Mouse (Mus musculus) MEL (cell line): ENCODE measurements at regions not wholly inside any gene's neighbourhood (a gene's known extent, or its start where the extent isn't known, plus 50 kb on each side); places are given as distances from the start of the nearest gene placed in this dataset.

Experiments
- DNase-seq: peaks from one replicate; pipeline ENCODE4 v3.0.0; 2011; ENCODE audit warnings: low read depth, low spot score
- H3K27ac ChIP-seq: 2 replicates; pipeline ENCODE4 v1.5.1; 2012; ENCODE audit warnings: low read depth, mild to moderate bottlenecking, control low read depth, low read length, moderate library complexity; ENCODE audit not compliant: control insufficient read depth
- H3K27me3 ChIP-seq, 2 experiments: fragments of 150-350 bp in 1 of 2; sonication (generic) in 1 of 2; 2 replicates each; pipeline ENCODE4 v1.6.1; 2012; ENCODE audit warnings: low read length in 2 of 2, mild to moderate bottlenecking in 2 of 2, improper control_type of control experiment in 1 of 2, moderate library complexity in 1 of 2; ENCODE audit not compliant: insufficient read depth in 2 of 2, control insufficient read depth in 1 of 2
- H3K36me3 ChIP-seq, 2 experiments: 2 replicates each; pipeline ENCODE4 v1.6.1; 2012 to 2014; ENCODE audit warnings: low read length in 2 of 2, improper control_type of control experiment in 1 of 2, inconsistent platforms in 1 of 2, mild to moderate bottlenecking in 1 of 2; ENCODE audit not compliant: insufficient read depth in 2 of 2, control insufficient read depth in 1 of 2
- H3K4me1 ChIP-seq, 2 experiments: fragments of 150-350 bp in 1 of 2; sonication (generic) in 1 of 2; 2 replicates each; pipeline ENCODE4 v1.6.1; 2012; ENCODE audit warnings: low read length in 2 of 2, improper control_type of control experiment in 1 of 2, mild to moderate bottlenecking in 1 of 2; ENCODE audit not compliant: insufficient read depth in 2 of 2, control insufficient read depth in 1 of 2
- H3K4me3 ChIP-seq, 2 experiments: fragments of 150-350 bp in 1 of 2; sonication (generic) in 1 of 2; 2 replicates each; pipeline ENCODE4 v1.5.1; 2012; ENCODE audit warnings: low read depth in 2 of 2, low read length in 2 of 2, mild to moderate bottlenecking in 2 of 2, moderate library complexity in 2 of 2, control low read depth in 1 of 2, improper control_type of control experiment in 1 of 2; ENCODE audit not compliant: control insufficient read depth in 1 of 2, insufficient read depth in 1 of 2
- H3K79me2 ChIP-seq: 2 replicates; pipeline ENCODE4 v1.6.1; 2012; ENCODE audit warnings: mild to moderate bottlenecking, low read length, moderate library complexity; ENCODE audit not compliant: control insufficient read depth, poor library complexity, insufficient read depth
- H3K9ac ChIP-seq: 2 replicates; pipeline ENCODE4 v1.6.1; 2012; ENCODE audit warnings: low read depth, mild to moderate bottlenecking, control low read depth, low read length, moderate library complexity; ENCODE audit not compliant: control insufficient read depth, poor library complexity, severe bottlenecking
- H3K9me3 ChIP-seq: fragments of 150-350 bp; sonication (generic); replicated peaks from 2 replicates; pipeline ENCODE4 v1.6.1; 2012; ENCODE audit warnings: mild to moderate bottlenecking, low read length, improper control_type of control experiment, moderate library complexity; ENCODE audit not compliant: insufficient read depth
- CHD2 ChIP-seq: IDR thresholded peaks from 2 replicates; pipeline ENCODE4 v1.6.1; 2011; ENCODE audit warnings: low read length, improper control_type of control experiment
- HCFC1 ChIP-seq: IDR thresholded peaks from 2 replicates; pipeline ENCODE4 v1.6.1; 2012; ENCODE audit warnings: low read depth, mild to moderate bottlenecking, inconsistent platforms, low read length, improper control_type of control experiment, moderate library complexity
- MEF2A ChIP-seq: IDR thresholded peaks from 2 replicates; pipeline ENCODE4 v1.6.1; 2014; ENCODE audit warnings: low read depth, mild to moderate bottlenecking, inconsistent platforms, low read length, improper control_type of control experiment; ENCODE audit not compliant: poor library complexity, insufficient replicate concordance, severe bottlenecking; ENCODE audit errors: extremely low read depth
- POLR2AphosphoS2 ChIP-seq: IDR thresholded peaks from 2 replicates; pipeline ENCODE4 v1.6.1; 2011; ENCODE audit warnings: low read length, improper control_type of control experiment
- POLR2AphosphoS5 ChIP-seq: IDR thresholded peaks from 2 replicates; pipeline ENCODE4 v1.6.1; 2012; ENCODE audit warnings: low read depth, borderline replicate concordance, mild to moderate bottlenecking, inconsistent platforms, low read length, moderate library complexity, mixed read lengths
- RCOR1 ChIP-seq: IDR thresholded peaks from 2 replicates; pipeline ENCODE4 v1.6.1; 2012; ENCODE audit warnings: low read depth, mild to moderate bottlenecking, inconsistent platforms, low read length, improper control_type of control experiment
- SIN3A ChIP-seq: IDR thresholded peaks from 2 replicates; pipeline ENCODE4 v1.6.1; 2012; ENCODE audit warnings: low read length, improper control_type of control experiment, inconsistent platforms
- TAL1 ChIP-seq: IDR thresholded peaks from 2 replicates; pipeline ENCODE4 v1.6.1; 2012; ENCODE audit warnings: mild to moderate bottlenecking, inconsistent platforms, low read length, moderate library complexity, mixed read lengths
- TBP ChIP-seq: IDR thresholded peaks from 2 replicates; pipeline ENCODE4 v1.8.0; 2011; ENCODE audit warnings: low read depth, low read length, improper control_type of control experiment
- TCF12 ChIP-seq: IDR thresholded peaks from 2 replicates; pipeline ENCODE4 v1.6.1; 2014; ENCODE audit warnings: low read depth, mild to moderate bottlenecking, inconsistent platforms, low read length, improper control_type of control experiment, moderate library complexity
- ZKSCAN1 ChIP-seq: IDR thresholded peaks from 2 replicates; pipeline ENCODE4 v1.6.1; 2012; ENCODE audit warnings: low read depth, mild to moderate bottlenecking, inconsistent platforms, low read length, improper control_type of control experiment, moderate library complexity

DNA sequence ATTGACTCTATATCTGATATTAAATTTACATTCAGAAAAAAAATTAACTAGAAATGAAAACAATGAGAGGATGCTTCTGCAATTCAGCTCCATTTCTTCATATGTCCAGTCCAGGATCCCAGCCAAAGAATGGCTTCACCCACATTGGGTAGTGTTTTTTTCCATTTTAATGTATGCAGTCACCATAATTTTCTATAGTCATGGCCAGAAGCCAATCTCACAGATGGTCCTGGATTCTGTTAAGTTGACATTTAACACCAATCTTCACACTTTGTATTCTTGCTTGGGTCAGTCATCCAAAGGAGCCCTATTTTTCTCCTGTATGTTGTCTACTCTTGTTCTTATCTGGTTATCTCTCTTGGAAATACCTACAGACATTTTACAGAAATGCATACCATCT, 1713.8 kb upstream of the Adgrl3 start:
- no peak for DNase-seq
- H3K9me3 ChIP-seq: no peaks in the 10 kb centered on the region
- no peaks in the 10 kb centered on the region for H3K36me3 ChIP-seq
- H3K27me3 ChIP-seq: no peaks in the 10 kb centered on the region
- no peak overlapping the region for H3K27ac ChIP-seq
- TF ChIP-seq RCOR1: no peak
- TF ChIP-seq CHD2: no peak
- TF ChIP-seq TCF12: no peak
- TF ChIP-seq HCFC1: no peak
- TF ChIP-seq ZKSCAN1: no peak
- no peak for TF ChIP-seq TBP
- no peak for TF ChIP-seq MEF2A
- no peak for TF ChIP-seq TAL1
- TF ChIP-seq POLR2AphosphoS2: no peak
- TF ChIP-seq POLR2AphosphoS5: no peak
- no peak for TF ChIP-seq SIN3A
- TF ChIP-seq, all 39 proteins: peak for 0
- H3K79me2 ChIP-seq: no peaks in the 10 kb centered on the region
- no peak overlapping the region for H3K4me3 ChIP-seq
- H3K4me1 ChIP-seq: no peaks in the 10 kb centered on the region
- no peak overlapping the region for H3K9ac ChIP-seq
